Mouse (Mus musculus) liver, embryonic 13.5 days (tissue): ENCODE data around the gene Fgfr2. TPM values are rescaled to one million over a fixed set of nuclear protein-coding genes. Genes with fewer than 3 reads are reported as not detected.
"Not testable (repeated sequence)": the region's sequence is repeated elsewhere in the genome, so short reads cannot be mapped to it uniquely, and the experiment has no call there.

Source experiments
- ATAC-seq: fragments of 200-750 bp; cut with Nextera tagmentation; 2 replicates; pipeline ENCODE4 v1.8.0; 2017; ENCODE audit warnings: low read depth, mild to moderate bottlenecking, moderate number of reproducible peaks, moderate library complexity
- DNase-seq: peaks from one replicate; pipeline ENCODE4 v3.0.0; 2022
- H3K27ac ChIP-seq: fragments of 300-500 bp; sonication (generic); 2 replicates; pipeline ENCODE4 v1.5.1; 2015; ENCODE audit warnings: moderate library complexity, mild to moderate bottlenecking, inconsistent platforms
- H3K27me3 ChIP-seq: fragments of 300-500 bp; sonication (generic); 2 replicates; pipeline ENCODE4 v1.6.1; 2015; ENCODE audit warnings: mild to moderate bottlenecking, inconsistent platforms
- H3K36me3 ChIP-seq: fragments of 300-500 bp; sonication (generic); 2 replicates; pipeline ENCODE4 v1.6.1; 2015; ENCODE audit warnings: mild to moderate bottlenecking, inconsistent platforms
- H3K4me1 ChIP-seq: fragments of 300-500 bp; sonication (generic); replicated peaks from 2 replicates; pipeline ENCODE4 v1.6.1; 2015; ENCODE audit warnings: inconsistent platforms
- H3K4me2 ChIP-seq: fragments of 300-500 bp; sonication (generic); 2 replicates; pipeline ENCODE4 v1.6.1; 2015; ENCODE audit warnings: inconsistent platforms, mild to moderate bottlenecking, moderate library complexity
- H3K4me3 ChIP-seq: fragments of 300-500 bp; sonication (generic); replicated peaks from 2 replicates; pipeline ENCODE4 v1.5.1; 2015; ENCODE audit warnings: mild to moderate bottlenecking, inconsistent platforms
- H3K9ac ChIP-seq: fragments of 300-500 bp; sonication (generic); 2 replicates; pipeline ENCODE4 v1.6.1; 2015; ENCODE audit warnings: mild to moderate bottlenecking, inconsistent platforms
- H3K9me3 ChIP-seq: fragments of 300-500 bp; sonication (generic); replicated peaks from 2 replicates; pipeline ENCODE4 v1.6.1; 2016; ENCODE audit warnings: inconsistent platforms
- WGBS: fragments of 180-500 bp; shearing (Covaris S2); methylation state at CpG from one replicate; pipeline ENCODE4 v1.1.7; 2015; ENCODE audit not compliant: insufficient replicate concordance; 5-methylcytosine and 5-hydroxymethylcytosine counted together
- polyA plus RNA-seq: library from polyadenylated mRNA; unstranded; fragments of >200 nt; fragmentation: Nextera tagmentation; extraction: Ambion mirVana; gene quantifications from 2 replicates; pipeline ENCODE4 v1.2.1, GENCODE M21; 2015

Gene Fgfr2
- polyA plus RNA-seq, 1 experiment from 2014 or later = 8.9 TPM

DNA sequence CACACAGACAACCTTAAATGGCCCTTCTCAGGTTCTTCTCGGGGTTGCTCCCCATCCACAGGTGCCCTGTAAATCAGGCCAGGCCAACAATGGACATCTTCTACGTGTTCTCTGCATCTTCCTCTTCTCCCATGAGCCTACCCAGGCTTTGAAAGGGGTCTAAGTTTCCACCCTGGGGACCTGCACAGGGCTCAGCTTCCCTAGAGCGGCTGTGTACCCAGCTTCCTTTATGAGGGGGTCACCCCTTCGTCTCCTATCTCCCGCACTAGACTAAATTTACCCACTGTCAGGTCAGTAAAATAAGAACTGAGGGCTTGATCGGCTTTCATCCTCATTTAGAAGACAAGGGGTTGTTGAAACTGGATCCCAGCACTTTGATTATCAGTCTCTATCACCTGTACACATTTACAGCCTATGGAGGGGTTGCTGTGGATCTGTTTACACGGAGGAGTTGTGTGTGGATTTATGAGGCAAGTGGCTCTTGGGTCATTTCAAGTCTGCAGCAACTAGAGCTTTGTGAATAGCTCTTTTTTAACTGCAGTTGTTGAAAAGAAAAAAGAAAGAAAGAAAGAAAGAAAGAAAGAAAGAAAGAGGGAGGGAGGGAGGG, 2969.7 kb downstream of the Fgfr2 start:
- 50% methylated on average over 7 of the region's 7 CpGs for WGBS
- no peaks in the 10 kb centered on the region for H3K4me1 ChIP-seq
- H3K9me3 ChIP-seq = no peaks in the 10 kb centered on the region
- H3K36me3 ChIP-seq = no peaks in the 10 kb centered on the region
- H3K27ac ChIP-seq = no peak overlapping the region
- no peak overlapping the region for H3K4me3 ChIP-seq
- DNase-seq (no peak), ATAC-seq (no peak)
- H3K4me2 ChIP-seq = no peak overlapping the region
- H3K27me3 ChIP-seq = no peaks in the 10 kb centered on the region
- no peak overlapping the region for H3K9ac ChIP-seq

- 60% methylated on average over 5 of the region's 5 CpGs for WGBS
- H3K36me3 ChIP-seq = no peaks in the 10 kb centered on the region
- H3K27me3 ChIP-seq = no peaks in the 10 kb centered on the region
- no peaks in the 10 kb centered on the region for H3K9me3 ChIP-seq
- H3K4me1 ChIP-seq = no peaks in the 10 kb centered on the region
- DNase-seq (no peak), ATAC-seq (no peak)
- no peak overlapping the region for H3K4me3 ChIP-seq
- no peak overlapping the region for H3K9ac ChIP-seq
- no peak overlapping the region for H3K4me2 ChIP-seq
- H3K27ac ChIP-seq = no peak overlapping the region
These were observed 2974.2 kb downstream of the Fgfr2 start for GRCm38 (mm10) chr7:130148906-130149305.

- H3K4me1 ChIP-seq = no peaks in the 10 kb centered on the region
- DNase-seq = no peak
These were observed 2975.9 kb downstream of the Fgfr2 start for GRCm38 (mm10) chr7:130147230-130147629.

GRCm38 (mm10) chr7:130145211-130145610, 2977.9 kb downstream of the Fgfr2 start:
- Histone ChIP-seq H3K9me3 (no peaks in the 10 kb centered on the region), H3K4me2 (no peak overlapping the region), H3K9ac (no peak overlapping the region), H3K27ac (no peak overlapping the region), H3K4me1 (0 out of 2 replicates have a peak, but pooled peaks cover 2% of the 10 kb centered on the region), H3K36me3 (no peaks in the 10 kb centered on the region), H3K4me3 (no peak overlapping the region), H3K27me3 (no peaks in the 10 kb centered on the region)
- no peak for DNase-seq
- WGBS = 70% methylated on average over 4 of the region's 4 CpGs
- ATAC-seq = no peak

More at GRCm38 (mm10) chr7:130147230-130147629, 2975.9 kb downstream of the Fgfr2 start:
- no peak overlapping the region for H3K27ac ChIP-seq
- H3K9ac ChIP-seq = no peak overlapping the region
- H3K4me3 ChIP-seq = no peak overlapping the region
- H3K36me3 ChIP-seq = no peaks in the 10 kb centered on the region
- no peak for ATAC-seq
- no peaks in the 10 kb centered on the region for H3K27me3 ChIP-seq
- 73% methylated on average over 7 of the region's 7 CpGs for WGBS
- H3K4me2 ChIP-seq = no peak overlapping the region
- no peaks in the 10 kb centered on the region for H3K9me3 ChIP-seq

GRCm38 (mm10) chr7:130143371-130143770, 2979.8 kb downstream of the Fgfr2 start:
- Histone ChIP-seq H3K9ac (no peak overlapping the region), H3K9me3 (no peaks in the 10 kb centered on the region), H3K27ac (no peak overlapping the region), H3K36me3 (no peaks in the 10 kb centered on the region), H3K4me3 (no peak overlapping the region), H3K4me2 (no peak overlapping the region), H3K4me1 (0 out of 2 replicates have a peak, but pooled peaks cover 2% of the 10 kb centered on the region), H3K27me3 (no peaks in the 10 kb centered on the region)
- 56% methylated on average over 7 of the region's 7 CpGs for WGBS
- DNase-seq (no peak), ATAC-seq (no peak)

GRCm38 (mm10) chr7:130141088-130141873, 2981.9 kb downstream of the Fgfr2 start:
- no peak overlapping the region for H3K9ac ChIP-seq
- no peak overlapping the region for H3K4me2 ChIP-seq
- H3K4me3 ChIP-seq = no peak overlapping the region
- H3K36me3 ChIP-seq = no peaks in the 10 kb centered on the region
- H3K27ac ChIP-seq = no peak overlapping the region
- no peaks in the 10 kb centered on the region for H3K9me3 ChIP-seq
- WGBS = 29% methylated on average over 3 of the region's 3 CpGs
- no peak for ATAC-seq
- H3K4me1 ChIP-seq = 0 out of 2 replicates have a peak, but pooled peaks cover 2% of the 10 kb centered on the region
- DNase-seq = no peak
- no peaks in the 10 kb centered on the region for H3K27me3 ChIP-seq

DNA sequence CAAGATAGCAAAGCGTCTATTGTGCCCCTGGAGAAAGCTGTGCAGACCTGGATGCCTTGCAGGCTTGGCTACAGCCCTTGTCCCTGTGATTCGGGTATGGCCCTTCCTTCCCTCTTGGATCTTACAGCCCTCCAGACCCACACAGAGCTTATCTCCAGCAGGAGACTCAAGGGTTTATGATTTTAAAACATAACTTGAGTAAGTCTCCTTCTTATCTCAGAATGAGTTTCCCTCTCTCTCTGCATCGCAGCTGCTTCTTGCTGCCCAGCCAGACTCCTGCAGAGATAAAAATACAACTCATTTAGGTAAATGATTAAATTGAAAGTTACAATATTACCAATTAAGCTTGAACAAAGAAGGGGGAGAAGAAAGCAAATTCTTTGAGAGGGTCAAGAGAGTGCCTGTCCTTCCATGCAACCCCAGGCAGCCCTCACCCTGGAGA, 2988.2 kb downstream of the Fgfr2 start:
- 0 out of 2 replicates have a peak, but pooled peaks cover 4% of the 10 kb centered on the region for H3K4me1 ChIP-seq
- no peak overlapping the region for H3K4me2 ChIP-seq
- no peaks in the 10 kb centered on the region for H3K36me3 ChIP-seq
- 33% methylated on average over 3 of the region's 3 CpGs for WGBS
- H3K9ac ChIP-seq = no peak overlapping the region
- H3K27me3 ChIP-seq = no peaks in the 10 kb centered on the region
- no peaks in the 10 kb centered on the region for H3K9me3 ChIP-seq
- H3K4me3 ChIP-seq = no peak overlapping the region
- no peak for DNase-seq
- H3K27ac ChIP-seq = no peak overlapping the region
- no peak for ATAC-seq

DNA sequence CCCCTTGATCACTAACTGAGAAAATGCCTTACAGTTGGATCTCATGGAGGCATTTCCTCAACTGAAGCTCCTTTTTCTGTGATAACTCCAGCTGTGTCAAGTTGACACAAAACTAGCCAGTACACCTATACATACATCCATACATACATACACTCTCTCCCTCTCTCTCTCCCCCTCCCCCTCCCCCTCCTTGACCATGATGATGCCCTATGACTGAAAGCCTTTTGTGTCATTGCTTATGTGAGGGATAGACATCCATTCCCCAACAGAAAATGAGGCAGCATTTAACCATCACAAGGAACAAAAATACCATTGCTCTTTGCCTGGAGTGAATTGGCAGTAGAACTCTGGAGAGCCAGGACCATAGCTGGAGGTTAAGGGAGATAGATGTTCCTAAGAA, 2988.7 kb downstream of the Fgfr2 start:
- H3K4me1 ChIP-seq, DNase-seq, H3K4me3 ChIP-seq, ATAC-seq, H3K27ac ChIP-seq, H3K27me3 ChIP-seq, H3K4me2 ChIP-seq, H3K9me3 ChIP-seq, H3K36me3 ChIP-seq, H3K9ac ChIP-seq: not testable (repeated sequence)

DNA sequence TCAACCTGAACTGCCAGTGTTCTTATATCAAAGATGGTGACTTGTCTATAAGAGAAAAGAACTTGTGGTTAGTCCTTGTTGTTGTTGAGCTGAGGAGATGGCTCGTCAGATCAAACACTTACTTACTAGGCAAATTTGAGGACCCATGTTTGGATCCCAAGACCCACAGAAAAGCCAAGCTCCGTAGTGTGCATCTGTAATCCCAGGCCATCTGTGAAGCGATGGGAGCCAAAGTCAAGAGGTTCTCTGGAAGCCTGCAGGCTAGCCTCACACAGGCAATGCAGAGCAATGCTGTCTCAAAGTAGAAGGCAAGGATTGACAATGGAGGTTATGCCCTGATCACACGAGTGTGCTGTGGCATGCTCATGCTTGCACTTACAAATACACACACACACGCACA, 2992.9 kb downstream of the Fgfr2 start:
- no peak for ATAC-seq

DNA sequence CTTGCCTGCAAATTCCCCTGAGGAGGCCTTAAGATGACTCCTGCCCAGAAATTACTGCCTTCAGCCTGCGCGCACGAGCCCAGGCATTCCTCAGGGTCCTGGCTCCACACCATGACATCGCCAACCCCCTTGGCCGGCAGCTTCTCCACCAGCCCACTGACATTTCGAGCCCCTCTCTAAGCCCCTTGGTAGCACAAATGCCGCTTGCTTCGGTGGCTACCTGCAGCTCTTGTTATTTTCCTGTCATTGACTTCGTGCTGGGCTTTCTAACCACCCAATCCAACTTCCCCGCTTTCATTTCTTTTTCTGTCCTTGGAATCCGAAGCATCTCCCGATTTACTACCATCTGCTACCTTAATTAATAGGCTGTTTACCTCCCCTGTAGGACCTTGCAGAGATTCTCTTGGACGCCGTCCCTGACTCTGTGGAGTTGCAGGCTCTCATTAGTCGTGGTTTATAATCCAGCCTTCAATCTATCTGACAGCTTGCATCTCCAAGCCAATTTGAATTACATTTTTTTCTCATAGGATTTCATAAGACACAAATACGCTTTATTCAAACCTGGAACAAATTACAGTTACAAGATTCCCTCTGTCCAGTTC, 2993.7 kb downstream of the Fgfr2 start:
- H3K9ac ChIP-seq = no peak overlapping the region
- no peaks in the 10 kb centered on the region for H3K27me3 ChIP-seq
- H3K4me3 ChIP-seq = no peak overlapping the region
- H3K9me3 ChIP-seq = no peaks in the 10 kb centered on the region
- no peak overlapping the region for H3K27ac ChIP-seq
- H3K4me1 ChIP-seq = no peaks in the 10 kb centered on the region
- H3K36me3 ChIP-seq = no peaks in the 10 kb centered on the region
- ATAC-seq = no peak
- WGBS = 48% methylated on average over 16 of the region's 16 CpGs
- DNase-seq = no peak
- H3K4me2 ChIP-seq = no peak overlapping the region

More for the DNA sequence above, 2992.9 kb downstream of the Fgfr2 start:
- Histone ChIP-seq H3K27me3 (no peaks in the 10 kb centered on the region), H3K9me3 (no peaks in the 10 kb centered on the region), H3K4me2 (no peak overlapping the region), H3K27ac (no peak overlapping the region), H3K36me3 (no peaks in the 10 kb centered on the region), H3K9ac (no peak overlapping the region), H3K4me1 (0 out of 2 replicates have a peak, but pooled peaks cover 4% of the 10 kb centered on the region), H3K4me3 (no peak overlapping the region)
- no peak for DNase-seq
- WGBS = 67% methylated on average over 5 of the region's 5 CpGs

- DNase-seq = no peak
- Histone ChIP-seq H3K9me3 (no peaks in the 10 kb centered on the region), H3K27ac (no peak overlapping the region), H3K36me3 (no peaks in the 10 kb centered on the region), H3K27me3 (no peaks in the 10 kb centered on the region), H3K4me1 (no peaks in the 10 kb centered on the region; the same call in 1 of the 2 replicates), H3K4me3 (no peak overlapping the region), H3K4me2 (no peak overlapping the region), H3K9ac (no peak overlapping the region)
- 11% methylated on average over 2 of the region's 2 CpGs for whole genome bisulfite sequencing
- ATAC-seq = no peak
These were observed 3001.6 kb downstream of the Fgfr2 start for GRCm38 (mm10) chr7:130121507-130121906.
